Mouse (Mus musculus) kidney, embryonic 14.5 days (tissue): ENCODE data around the gene Bmpr1a. TPM values are rescaled to one million over a fixed set of nuclear protein-coding genes. Genes with fewer than 3 reads are reported as not detected.

Experiments
- ATAC-seq: fragments of 200-750 bp; cut with Nextera tagmentation; 2 replicates; pipeline ENCODE4 v1.8.0; 2017; ENCODE audit warnings: moderate number of reproducible peaks, mild to moderate bottlenecking, moderate TSS enrichment, moderate library complexity; ENCODE audit not compliant: low FRiP score, low TSS enrichment
- H3K27ac ChIP-seq: fragments of 300-500 bp; sonication (generic); 2 replicates; pipeline ENCODE4 v1.5.1; 2014; ENCODE audit warnings: low read depth, mild to moderate bottlenecking, low read length, moderate library complexity, mixed read lengths
- H3K27me3 ChIP-seq: fragments of 300-500 bp; sonication (generic); 2 replicates; pipeline ENCODE4 v1.6.1; 2014; ENCODE audit warnings: mild to moderate bottlenecking, low read length; ENCODE audit not compliant: control insufficient read depth, insufficient read depth
- H3K36me3 ChIP-seq: fragments of 300-500 bp; sonication (generic); 2 replicates; pipeline ENCODE4 v1.6.1; 2014; ENCODE audit warnings: low read length, mixed read lengths; ENCODE audit not compliant: control insufficient read depth, insufficient read depth
- H3K4me1 ChIP-seq: fragments of 300-500 bp; sonication (generic); 2 replicates; pipeline ENCODE4 v1.6.1; 2014; ENCODE audit warnings: low read length, mixed read lengths; ENCODE audit not compliant: control insufficient read depth, insufficient read depth
- H3K4me2 ChIP-seq: fragments of 300-500 bp; sonication (generic); replicated peaks from 2 replicates; pipeline ENCODE4 v1.6.1; 2014; ENCODE audit warnings: low read depth, mild to moderate bottlenecking, low read length
- H3K4me3 ChIP-seq: fragments of 300-500 bp; sonication (generic); 2 replicates; pipeline ENCODE4 v1.5.1; 2014; ENCODE audit warnings: mild to moderate bottlenecking, low read length
- H3K9ac ChIP-seq: fragments of 300-500 bp; sonication (generic); 2 replicates; pipeline ENCODE4 v1.6.1; 2014; ENCODE audit warnings: low read depth, mild to moderate bottlenecking, low read length, moderate library complexity
- H3K9me3 ChIP-seq: fragments of 300-500 bp; sonication (generic); 2 replicates; pipeline ENCODE4 v1.6.1; 2016; ENCODE audit warnings: low read length; ENCODE audit not compliant: control insufficient read depth
- WGBS: fragments of 180-500 bp; shearing (Covaris S2); extraction: QIAGEN DNeasy Blood & Tissue Kit; methylation state at CpG from one replicate; pipeline ENCODE4 v1.1.7; 2014; 5-methylcytosine and 5-hydroxymethylcytosine counted together
- polyA plus RNA-seq: library from polyadenylated mRNA; unstranded; fragments of >200 nt; fragmentation: Nextera tagmentation; extraction: Ambion mirVana; gene quantifications from 2 replicates; pipeline ENCODE4 v1.2.1, GENCODE M21; 2014

The Bmpr1a gene
- polyA plus RNA-seq, 1 experiment from 2014 or later: 65.8 TPM

DNA sequence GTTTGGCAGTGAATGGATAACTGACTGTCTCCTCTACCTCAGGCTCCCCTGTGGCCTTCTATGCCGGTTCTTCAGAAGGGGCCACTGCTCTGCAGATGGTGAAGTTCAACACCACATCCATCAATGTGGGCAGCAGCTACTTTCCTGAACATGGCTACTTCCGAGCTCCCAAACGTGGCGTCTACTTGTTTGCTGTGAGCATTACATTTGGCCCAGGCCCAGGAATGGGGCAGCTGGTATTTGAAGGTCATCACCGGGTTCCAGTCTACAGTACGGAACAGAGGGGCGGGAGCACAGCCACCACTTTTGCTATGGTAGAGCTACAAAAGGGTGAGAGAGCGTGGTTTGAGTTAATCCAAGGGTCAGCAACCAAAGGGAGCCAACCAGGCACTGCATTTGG lies 100.3 kb downstream of the Bmpr1a start:
- H3K4me3 ChIP-seq: no peak overlapping the region
- no peaks in the 10 kb centered on the region for H3K4me1 ChIP-seq
- H3K27ac ChIP-seq: no peak overlapping the region
- ATAC-seq: no peak
- H3K36me3 ChIP-seq: peaks cover 48% of the 10 kb centered on the region
- H3K9me3 ChIP-seq: no peaks in the 10 kb centered on the region
- H3K27me3 ChIP-seq: no peaks in the 10 kb centered on the region
- no peak overlapping the region for H3K4me2 ChIP-seq
- H3K9ac ChIP-seq: no peak overlapping the region
- 84% methylated on average over 8 of the region's 8 CpGs for WGBS

GRCm38 (mm10) chr14:34401135-34401534 lies 102.0 kb downstream of the Bmpr1a start:
- Histone ChIP-seq H3K27ac (no peak overlapping the region), H3K4me3 (no peak overlapping the region), H3K9ac (no peak overlapping the region), H3K4me1 (no peaks in the 10 kb centered on the region), H3K27me3 (no peaks in the 10 kb centered on the region), H3K36me3 (peaks cover 40% of the 10 kb centered on the region), H3K4me2 (no peak overlapping the region), H3K9me3 (no peaks in the 10 kb centered on the region)
- WGBS: 51% methylated on average over 6 of the region's 6 CpGs
- 0 out of 2 replicates have a peak, but pooled peaks have one; percentile 14 for ATAC-seq

DNA sequence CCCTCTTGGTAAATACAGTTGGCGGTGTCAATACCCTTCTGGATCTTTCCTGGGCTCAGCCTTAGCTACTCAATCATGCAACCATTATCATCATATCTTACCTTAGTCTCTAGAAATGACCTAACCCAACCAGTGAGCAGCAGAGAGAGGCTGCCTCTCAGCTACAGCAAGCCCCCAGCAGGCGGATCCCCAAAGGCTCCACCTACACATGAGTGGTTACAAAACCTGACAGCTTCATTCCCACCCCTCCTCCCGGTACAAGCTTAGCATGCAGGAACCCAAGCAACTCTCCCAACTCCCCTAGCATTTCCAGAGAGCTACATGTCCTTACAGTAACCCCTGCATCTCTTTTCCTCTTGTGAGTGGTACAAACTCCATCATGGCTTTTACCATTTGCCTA lies 103.1 kb downstream of the Bmpr1a start:
- Histone ChIP-seq H3K27me3 (no peaks in the 10 kb centered on the region), H3K27ac (no peak overlapping the region), H3K9ac (no peak overlapping the region), H3K4me3 (no peak overlapping the region), H3K9me3 (no peaks in the 10 kb centered on the region), H3K4me1 (no peaks in the 10 kb centered on the region), H3K36me3 (peaks cover 33% of the 10 kb centered on the region), H3K4me2 (no peak overlapping the region)
- WGBS: 97% methylated on average over 3 of the region's 3 CpGs
- ATAC-seq: no peak

DNA sequence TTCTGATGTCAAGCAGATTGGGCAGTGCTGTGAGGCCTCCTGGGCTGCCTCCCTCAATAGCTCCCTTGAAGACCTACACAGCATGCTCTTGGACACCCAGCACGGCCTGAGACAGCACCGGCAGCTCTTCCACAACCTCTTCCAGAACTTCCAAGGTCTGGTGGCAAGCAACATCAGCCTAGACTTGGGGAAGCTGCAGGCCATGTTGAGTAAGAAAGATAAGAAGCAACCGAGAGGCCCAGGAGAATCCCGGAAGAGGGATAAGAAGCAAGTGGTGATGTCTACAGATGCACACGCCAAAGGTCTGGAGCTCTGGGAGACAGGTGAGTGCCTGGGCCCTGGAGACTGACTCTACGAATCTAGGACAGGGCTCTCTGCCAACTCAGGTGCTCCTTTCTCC lies 103.8 kb downstream of the Bmpr1a start:
- no peak overlapping the region for H3K4me3 ChIP-seq
- no peak for ATAC-seq
- H3K9ac ChIP-seq: no peak overlapping the region
- no peaks in the 10 kb centered on the region for H3K27me3 ChIP-seq
- H3K9me3 ChIP-seq: no peaks in the 10 kb centered on the region
- no peaks in the 10 kb centered on the region for H3K4me1 ChIP-seq
- no peak overlapping the region for H3K27ac ChIP-seq
- H3K36me3 ChIP-seq: peaks cover 27% of the 10 kb centered on the region; the same call in 1 of the 2 replicates
- 98% methylated on average over 6 of the region's 6 CpGs for WGBS
- no peak overlapping the region for H3K4me2 ChIP-seq

- no peak for ATAC-seq
- Histone ChIP-seq H3K4me3 (no peak overlapping the region), H3K9ac (no peak overlapping the region), H3K27ac (no peak overlapping the region), H3K4me2 (no peak overlapping the region), H3K27me3 (no peaks in the 10 kb centered on the region), H3K9me3 (no peaks in the 10 kb centered on the region), H3K36me3 (peaks cover 23% of the 10 kb centered on the region; the same call in 1 of the 2 replicates), H3K4me1 (no peaks in the 10 kb centered on the region)
- WGBS: 90% methylated on average over 21 of the region's 21 CpGs
Measured at GRCm38 (mm10) chr14:34398901-34399300, 104.2 kb downstream of the Bmpr1a start.

- H3K4me2 ChIP-seq: no peak overlapping the region
- no peak overlapping the region for H3K27ac ChIP-seq
- no peaks in the 10 kb centered on the region for H3K9me3 ChIP-seq
- H3K4me3 ChIP-seq: no peak overlapping the region
- H3K9ac ChIP-seq: no peak overlapping the region
- H3K36me3 ChIP-seq: peaks cover 18% of the 10 kb centered on the region; the same call in 1 of the 2 replicates
- ATAC-seq: no peak
- H3K4me1 ChIP-seq: no peaks in the 10 kb centered on the region
- no peaks in the 10 kb centered on the region for H3K27me3 ChIP-seq
- 88% methylated on average over 5 of the region's 5 CpGs for WGBS
Measured at GRCm38 (mm10) chr14:34397871-34398270, 105.3 kb downstream of the Bmpr1a start.

DNA sequence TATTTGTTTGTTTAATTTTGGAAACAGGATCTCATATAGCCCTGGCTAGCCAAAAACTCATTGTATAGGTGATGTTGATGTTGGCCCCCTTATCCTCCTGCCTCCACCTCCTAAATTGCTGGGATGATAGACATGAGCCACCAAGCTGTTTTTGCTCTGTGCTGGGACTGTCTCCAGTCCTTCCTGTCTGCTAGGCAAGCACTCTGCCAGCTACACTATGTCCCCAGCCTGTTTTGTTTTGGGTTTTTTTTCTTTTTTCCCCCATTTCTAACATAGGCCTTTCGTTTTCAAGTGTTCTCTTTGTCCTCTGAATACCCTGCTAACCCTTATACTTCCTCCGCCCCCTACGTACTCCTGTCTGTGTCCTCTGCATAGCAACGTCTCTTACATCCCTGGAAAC lies 109.8 kb downstream of the Bmpr1a start:
- peaks cover 6% of the 10 kb centered on the region; the same call in 1 of the 2 replicates for H3K36me3 ChIP-seq
- ATAC-seq: no peak
- no peak overlapping the region for H3K27ac ChIP-seq
- H3K4me3 ChIP-seq: no peak overlapping the region
- peaks cover 3% of the 10 kb centered on the region; the same call in 1 of the 2 replicates for H3K9me3 ChIP-seq
- H3K27me3 ChIP-seq: no peaks in the 10 kb centered on the region
- no peak overlapping the region for H3K9ac ChIP-seq
- no peak overlapping the region for H3K4me2 ChIP-seq
- WGBS: 68% methylated on average over 4 of the region's 4 CpGs
- H3K4me1 ChIP-seq: no peaks in the 10 kb centered on the region

GRCm38 (mm10) chr14:34382921-34383704 lies 120.0 kb downstream of the Bmpr1a start:
- WGBS: 97% methylated on average over 9 of the region's 9 CpGs
- H3K4me3 ChIP-seq: no peak overlapping the region
- ATAC-seq: no peak

GRCm38 (mm10) chr14:34378560-34379331 lies 124.4 kb downstream of the Bmpr1a start:
- Histone ChIP-seq H3K4me3 (no peak overlapping the region; the same call in 1 of the 2 replicates), H3K27me3 (no peaks in the 10 kb centered on the region), H3K4me1 (peaks cover 21% of the 10 kb centered on the region), H3K4me2 (no peak overlapping the region; the same call in 1 of the 2 replicates), H3K36me3 (no peaks in the 10 kb centered on the region), H3K9ac (0 out of 2 replicates have a peak overlapping the region, but pooled peaks have one; percentile 23), H3K27ac (peak overlapping the region; percentile 77), H3K9me3 (no peaks in the 10 kb centered on the region)
- WGBS: 6% methylated on average over 11 of the region's 11 CpGs
- peak; percentile 83 for ATAC-seq

More at GRCm38 (mm10) chr14:34382921-34383704, 120.0 kb downstream of the Bmpr1a start:
- H3K9me3 ChIP-seq: no peaks in the 10 kb centered on the region
- H3K9ac ChIP-seq: no peak overlapping the region
- H3K27ac ChIP-seq: no peak overlapping the region
- H3K4me1 ChIP-seq: peaks cover 10% of the 10 kb centered on the region
- H3K4me2 ChIP-seq: no peak overlapping the region
- H3K27me3 ChIP-seq: no peaks in the 10 kb centered on the region
- H3K36me3 ChIP-seq: no peaks in the 10 kb centered on the region
